Mouse (Mus musculus): Measurements from ENCODE around the gene Acvr1.

Acvr1 gene

DNA sequence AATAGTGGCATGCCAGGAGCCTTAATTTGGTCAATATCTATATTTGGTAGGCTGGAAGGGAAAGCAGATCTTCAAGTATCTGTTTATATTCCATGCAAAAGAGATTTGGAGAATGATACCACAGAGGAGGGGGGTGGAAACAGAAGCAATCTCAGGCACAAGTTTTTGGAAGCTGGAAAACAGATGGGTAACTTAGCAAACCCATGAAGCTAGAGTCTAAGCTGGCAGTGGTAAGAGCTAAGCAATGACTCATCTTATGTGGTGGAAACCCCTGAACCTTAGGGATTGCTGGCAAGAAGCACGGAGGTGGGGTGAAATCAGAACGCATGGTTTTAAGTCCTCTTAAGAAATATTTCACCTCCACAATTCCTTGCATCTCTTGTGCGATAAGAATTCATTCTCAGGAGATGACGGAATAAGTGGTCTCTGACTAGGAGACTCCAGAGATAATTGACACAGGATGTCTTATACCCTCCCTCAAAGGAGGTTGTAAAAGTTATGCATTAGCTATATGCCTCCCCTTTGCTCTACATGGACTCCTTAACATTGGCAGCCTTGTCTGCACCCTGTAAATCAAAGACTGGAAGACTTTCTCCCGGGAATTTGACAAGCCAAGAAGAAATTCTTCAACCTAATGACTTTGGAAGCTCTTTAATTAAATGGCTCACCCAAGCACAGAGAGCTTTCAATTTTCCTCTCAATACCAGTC, 157.9 kb downstream of the Acvr1 start:
- no peak for DNase-seq (ENCODE audit: low spot score)

DNA sequence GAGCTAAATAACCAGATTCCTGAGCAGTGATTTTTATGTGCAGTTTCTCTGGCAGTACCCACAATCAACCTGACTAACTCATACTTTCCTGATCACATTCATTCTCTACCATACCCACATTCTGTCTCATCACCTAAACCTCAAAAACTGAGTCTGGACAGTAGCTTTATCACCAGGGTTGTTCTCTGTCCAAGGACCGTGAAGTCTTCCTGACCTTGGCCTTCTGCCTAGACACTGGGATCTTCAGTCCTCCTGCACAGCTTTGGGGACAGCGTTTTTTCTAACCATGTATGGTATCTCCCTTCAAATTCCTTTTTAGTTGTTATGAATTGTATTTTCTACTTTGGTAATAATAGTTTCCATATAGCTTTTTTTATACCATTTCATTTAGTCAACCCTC, 163.5 kb downstream of the Acvr1 start:
- DNase-seq (ENCODE audit: low spot score): no peak

DNA sequence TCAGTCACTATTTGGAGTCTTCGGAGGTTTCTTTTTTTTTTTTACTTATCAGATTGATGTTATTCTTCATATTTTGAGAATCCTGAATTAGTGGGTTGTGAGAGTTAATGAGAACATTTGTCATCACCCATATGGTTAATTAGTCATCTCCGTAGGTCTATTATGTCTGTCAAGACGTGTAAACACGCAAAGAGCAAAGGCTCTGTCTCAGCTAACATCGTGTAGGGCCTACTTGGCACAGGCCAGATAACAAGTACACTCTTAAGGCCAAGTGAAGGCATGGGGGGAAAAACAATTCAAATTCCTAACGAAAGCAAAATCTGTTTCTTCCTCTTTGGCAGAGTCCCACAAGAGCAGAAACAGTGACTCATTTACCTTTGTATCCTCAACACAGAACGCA, 178.4 kb downstream of the Acvr1 start:
- DNase-seq (ENCODE audit: low spot score): no peak

DNA sequence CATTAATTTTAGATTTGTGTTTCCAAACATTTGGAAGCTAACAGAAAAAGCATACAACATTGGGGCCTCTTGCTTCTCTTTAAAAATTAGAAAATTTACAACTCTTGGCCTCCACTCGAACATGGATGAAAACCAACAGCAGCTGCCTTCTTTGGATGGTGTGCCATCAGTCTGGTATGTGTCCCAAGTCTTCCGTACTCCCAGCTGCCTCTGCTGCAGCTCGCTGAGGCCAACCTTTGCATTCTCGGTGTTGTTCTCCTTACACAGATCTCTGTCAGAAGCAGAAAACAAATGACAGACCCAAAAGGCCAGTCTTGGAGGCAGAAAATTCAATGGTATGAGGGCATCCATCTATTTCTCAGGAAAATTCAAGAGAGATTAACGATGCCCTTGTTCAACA, 186.9 kb downstream of the Acvr1 start:
- DNase-seq (ENCODE audit: low spot score): no peak

DNA sequence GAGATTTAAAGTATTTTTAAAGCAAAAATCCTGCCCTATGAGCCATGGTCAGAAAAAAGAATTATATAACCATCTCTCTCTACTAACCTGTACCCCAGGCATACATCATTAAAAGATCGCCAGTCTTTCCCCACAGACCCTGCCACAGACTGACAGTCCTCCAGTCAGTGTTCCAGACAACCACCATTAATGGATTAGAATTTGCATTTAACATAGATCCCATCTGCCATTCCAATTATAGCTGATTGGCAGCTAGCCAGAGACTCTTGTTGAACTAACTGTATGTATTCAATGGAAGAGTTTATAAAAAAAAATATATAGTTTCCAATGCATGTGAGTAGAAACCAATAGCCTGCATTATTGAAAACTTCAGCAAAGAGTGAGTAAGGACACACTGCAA, 187.5 kb downstream of the Acvr1 start:
- DNase-seq (ENCODE audit: low spot score): peak; percentile 19

DNA sequence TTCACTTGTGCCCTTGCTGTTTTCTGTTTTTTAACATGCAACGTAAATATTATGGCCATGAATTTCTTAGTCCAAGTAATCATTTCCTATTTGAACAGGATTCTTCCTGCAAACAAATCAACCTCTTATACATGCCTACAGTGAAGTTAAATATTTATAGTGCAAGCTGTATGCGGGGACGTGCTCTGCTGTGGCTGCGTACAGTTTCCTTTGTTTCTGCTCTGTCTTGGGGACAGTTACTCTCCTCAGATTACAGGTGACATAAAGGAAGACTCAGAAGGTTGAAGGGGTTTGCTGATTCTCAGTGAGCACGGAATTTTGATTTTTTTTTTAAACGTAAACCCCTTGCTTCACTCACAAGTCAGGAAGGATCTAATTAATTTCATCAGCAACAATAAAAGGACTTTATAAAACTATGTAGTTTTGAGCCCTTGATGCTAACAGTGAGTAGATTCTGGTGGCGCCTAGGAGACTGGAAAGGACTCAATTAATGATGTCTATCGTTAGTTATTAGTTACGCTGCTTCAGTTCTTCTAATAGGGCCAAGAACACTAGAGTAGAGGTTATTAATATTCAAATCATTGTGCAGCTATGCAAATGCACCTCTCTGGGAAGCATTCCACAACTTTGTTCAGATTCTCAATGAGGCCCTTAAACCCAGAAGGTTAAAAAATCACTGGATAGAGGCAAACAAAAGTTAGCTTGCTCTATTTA, 189.4 kb downstream of the Acvr1 start:
- no peak for DNase-seq (ENCODE audit: low spot score)

DNA sequence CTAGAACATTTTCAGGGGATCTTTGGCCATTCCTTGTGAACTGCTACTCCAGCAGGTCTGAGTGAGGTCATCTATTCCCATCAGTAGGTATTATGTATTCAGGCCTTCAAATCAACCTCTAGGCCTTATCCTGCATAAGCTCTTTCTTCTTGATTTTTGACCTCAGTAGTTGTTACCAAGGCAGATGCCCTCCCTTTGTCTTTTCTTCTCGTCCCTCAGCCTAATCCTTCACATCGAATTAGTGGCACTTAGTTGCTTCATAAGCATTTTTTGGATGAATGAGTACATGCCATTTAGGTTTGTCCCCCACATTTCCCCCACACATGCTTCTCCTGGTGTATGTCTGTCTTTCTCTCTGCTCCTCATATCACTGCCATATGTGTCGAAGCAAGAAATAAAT, 200.8 kb downstream of the Acvr1 start:
- no peak for DNase-seq (ENCODE audit: low spot score)

DNA sequence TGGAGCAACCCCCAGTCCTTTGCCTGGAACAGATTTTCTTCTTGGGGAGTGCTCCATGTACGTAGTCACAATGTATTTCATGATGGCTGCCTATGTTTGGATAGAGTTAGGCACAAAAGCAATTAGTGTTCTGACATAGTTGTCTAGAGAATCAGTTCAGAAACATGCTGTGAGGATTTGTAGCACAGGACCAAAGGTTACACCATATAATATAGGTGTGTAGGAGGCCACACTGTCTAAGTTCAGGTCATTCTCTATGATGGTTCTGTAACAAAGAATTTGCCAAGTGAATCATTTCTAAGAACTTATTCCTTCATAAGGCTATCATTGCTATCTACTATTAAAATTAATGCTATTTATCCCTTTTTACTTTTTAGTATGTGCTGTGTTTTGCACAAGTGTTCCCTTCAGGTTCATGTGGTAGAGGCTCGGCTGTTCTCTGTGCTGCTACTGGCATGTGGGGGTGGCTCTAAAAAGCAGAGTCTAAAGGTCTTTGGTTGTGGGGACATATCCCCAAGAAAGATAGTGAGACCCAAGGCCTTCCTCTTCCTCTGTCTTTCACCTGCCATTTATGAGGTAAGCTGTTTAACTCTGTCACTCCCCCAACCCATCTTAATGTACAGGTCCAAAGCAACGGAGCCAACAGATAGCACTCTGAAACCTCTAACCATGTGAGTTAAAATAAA, 205.5 kb downstream of the Acvr1 start:
- DNase-seq (ENCODE audit: low spot score): no peak

DNA sequence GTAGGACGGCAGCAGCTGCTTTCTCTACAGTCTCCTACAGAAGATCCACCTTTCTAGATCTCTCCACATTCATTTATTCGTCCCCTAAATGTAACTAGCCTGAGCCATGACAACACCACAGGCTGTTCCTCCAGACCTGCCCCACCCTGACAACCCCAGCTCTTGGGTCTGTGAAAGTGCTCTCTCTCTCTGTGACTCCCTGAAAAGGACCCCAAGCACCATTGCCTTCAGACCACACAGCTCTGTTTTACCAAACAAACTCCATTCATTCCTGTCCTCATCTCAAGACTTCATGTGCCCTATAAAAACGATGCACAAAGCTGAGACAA, 208.9 kb downstream of the Acvr1 start:
- DNase-seq (ENCODE audit: low spot score): no peak

DNA sequence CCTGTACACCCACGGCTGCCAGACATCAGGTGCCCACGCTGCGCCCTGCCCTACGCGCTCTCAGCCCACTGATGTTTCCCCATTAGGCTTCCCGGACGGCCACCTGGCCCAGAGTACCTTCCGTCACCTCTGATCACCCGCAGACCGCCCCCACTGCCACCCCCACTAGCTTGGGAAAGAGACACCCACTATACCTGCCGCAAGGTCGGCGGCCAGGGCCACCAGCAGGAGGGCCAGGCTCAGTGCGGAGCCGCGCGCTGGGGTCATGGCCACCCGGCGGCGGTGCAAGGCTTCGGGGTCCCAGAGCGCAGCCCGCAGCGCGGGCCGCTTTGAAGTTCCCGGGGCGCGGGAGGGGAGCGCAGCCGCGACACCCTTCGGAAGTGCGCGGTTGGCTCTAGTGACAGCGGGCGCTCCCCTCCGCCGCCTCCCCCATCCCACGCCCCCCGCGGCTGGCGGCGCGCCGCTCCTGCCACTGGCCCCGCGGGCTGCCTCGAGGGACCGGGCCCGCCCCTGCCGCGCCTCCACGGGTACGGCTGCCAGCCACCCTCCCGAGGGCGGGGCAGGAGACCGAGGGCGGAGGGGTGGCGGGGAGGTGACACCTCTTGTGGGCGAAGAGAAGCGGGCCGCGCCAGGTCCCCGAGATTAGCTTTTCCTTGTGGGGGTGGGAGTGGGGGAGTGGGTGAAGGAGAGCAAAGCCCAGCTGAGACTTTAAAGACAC, 209.4 kb downstream of the Acvr1 start, which contains the start of gene Acvr1c:
Gene Acvr1c (minus strand): TSS at position 482 of the 718 bp plus-strand sequence.
- DNase-seq (ENCODE audit: low spot score): peak; percentile 8

DNA sequence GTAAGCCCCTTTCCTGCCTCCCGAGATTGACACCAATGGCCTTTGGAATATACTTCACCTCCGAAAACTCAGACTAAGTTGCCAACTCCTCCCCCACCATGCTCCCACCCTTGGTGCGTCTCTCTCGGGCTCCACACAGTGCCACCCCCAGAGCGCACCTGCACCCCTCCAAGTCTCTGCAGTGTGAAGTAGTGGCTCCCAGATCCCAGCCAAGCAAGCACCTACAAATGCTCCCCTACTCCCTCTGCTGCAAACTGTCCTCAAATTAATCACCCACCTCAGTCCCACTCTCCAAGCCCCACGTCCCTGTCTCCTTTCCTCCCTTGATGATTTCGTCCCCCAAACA, 209.9 kb downstream of the Acvr1 start:
- no peak for DNase-seq (ENCODE audit: low spot score)

DNA sequence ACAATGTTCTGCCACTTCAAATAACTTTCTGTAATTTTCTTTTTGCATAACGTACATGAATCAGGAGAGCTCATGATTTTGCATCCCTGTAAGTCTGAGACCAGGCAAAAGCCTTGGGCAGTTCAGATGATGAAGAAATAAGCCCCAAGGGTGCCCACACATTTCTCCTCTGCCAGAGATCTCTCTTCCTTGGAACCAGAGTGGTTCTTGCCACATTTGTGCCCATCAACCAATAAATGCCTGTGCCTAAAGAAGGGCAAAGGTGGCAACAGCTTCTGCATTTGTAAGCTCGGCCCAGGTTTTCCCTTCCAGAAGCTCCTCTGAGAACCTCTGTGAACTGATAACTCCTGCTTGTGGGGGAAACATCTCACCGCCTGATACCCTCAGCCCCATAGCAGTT, 212.6 kb downstream of the Acvr1 start:
- DNase-seq (ENCODE audit: low spot score): no peak

DNA sequence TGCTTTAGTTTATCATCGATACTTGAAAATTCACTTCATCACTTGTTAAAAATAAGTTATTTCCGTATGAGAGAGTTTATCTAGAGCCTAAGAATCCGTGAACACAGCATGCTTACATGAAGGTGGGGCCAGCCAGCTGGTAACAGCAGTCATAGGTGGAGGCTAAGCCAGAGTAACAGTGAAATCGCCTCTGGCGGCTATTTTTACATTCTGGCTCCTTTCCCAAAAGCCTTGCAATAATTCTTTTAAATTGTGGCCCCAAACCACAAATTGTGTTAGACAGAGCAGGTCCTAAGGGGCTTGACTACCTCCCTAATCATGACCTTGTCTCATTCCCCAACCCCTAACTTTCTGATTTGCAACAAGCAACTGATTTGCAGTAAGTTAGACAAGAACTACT, 214.1 kb downstream of the Acvr1 start:
- DNase-seq (ENCODE audit: low spot score): no peak

DNA sequence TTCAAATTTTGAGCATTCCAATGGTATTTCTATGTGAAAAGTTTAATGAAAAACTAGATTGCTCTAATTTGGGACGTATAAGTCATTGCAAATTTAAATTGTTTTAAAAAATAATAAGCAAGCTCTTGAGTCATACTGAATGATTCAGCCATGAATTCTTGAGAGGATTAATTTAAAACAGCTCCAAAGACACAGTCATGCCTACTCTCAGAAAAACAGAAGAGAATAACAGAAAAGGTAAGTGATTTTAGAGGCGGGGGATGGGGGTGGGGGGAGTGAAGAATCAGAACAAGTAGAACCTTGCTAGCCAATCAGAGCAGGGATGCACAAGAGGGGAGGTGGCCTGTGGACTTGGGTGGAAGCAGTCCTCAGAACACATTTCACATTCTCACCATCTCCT, 216.3 kb downstream of the Acvr1 start:
- no peak for DNase-seq (ENCODE audit: low spot score)
